Mouse (Mus musculus) urinary bladder, postnatal 14 days (tissue): ENCODE measurements at regions not wholly inside any gene's neighbourhood (a gene's known extent, or its start where the extent isn't known, plus 50 kb on each side); places are given as distances from the start of the nearest gene placed in this dataset.

Experiments used
- DNase-seq: peaks from one replicate; pipeline ENCODE4 v3.0.0; 2021; ENCODE audit warnings: low spot score

GRCm38 (mm10) chr2:136617138-136617537 is 96.1 kb upstream of the Snap25 start:
- no peak for DNase-seq

- no peak for DNase-seq
Measured at GRCm38 (mm10) chr2:136618114-136618513, 95.1 kb upstream of the Snap25 start.

- DNase-seq, result no peak
Measured at GRCm38 (mm10) chr2:136620309-136620708, 92.9 kb upstream of the Snap25 start.

GRCm38 (mm10) chr2:136620969-136621368 is 92.3 kb upstream of the Snap25 start:
- no peak for DNase-seq

- DNase-seq, result no peak
Measured at GRCm38 (mm10) chr2:136623808-136624489, 89.3 kb upstream of the Snap25 start.

GRCm38 (mm10) chr2:136624490-136624850 is 88.8 kb upstream of the Snap25 start:
- DNase-seq, result no peak

- no peak for DNase-seq
Measured at GRCm38 (mm10) chr2:136646917-136647316, 66.3 kb upstream of the Snap25 start.

- peak; percentile 80 for DNase-seq
Measured at GRCm38 (mm10) chr2:136648606-136649005, 64.6 kb upstream of the Snap25 start.

GRCm38 (mm10) chr2:136650721-136651120 is 62.5 kb upstream of the Snap25 start:
- DNase-seq, result no peak

- no peak for DNase-seq
Measured at GRCm38 (mm10) chr2:136652206-136653003, 60.8 kb upstream of the Snap25 start.
